Mouse (Mus musculus) right cerebral cortex, postnatal 4 days (tissue): ENCODE measurements around the gene Cd44.

ENCODE experiments used
- DNase-seq: peaks from one replicate; pipeline ENCODE4 v3.0.0-alpha.2; 2022

The Cd44 gene

DNA sequence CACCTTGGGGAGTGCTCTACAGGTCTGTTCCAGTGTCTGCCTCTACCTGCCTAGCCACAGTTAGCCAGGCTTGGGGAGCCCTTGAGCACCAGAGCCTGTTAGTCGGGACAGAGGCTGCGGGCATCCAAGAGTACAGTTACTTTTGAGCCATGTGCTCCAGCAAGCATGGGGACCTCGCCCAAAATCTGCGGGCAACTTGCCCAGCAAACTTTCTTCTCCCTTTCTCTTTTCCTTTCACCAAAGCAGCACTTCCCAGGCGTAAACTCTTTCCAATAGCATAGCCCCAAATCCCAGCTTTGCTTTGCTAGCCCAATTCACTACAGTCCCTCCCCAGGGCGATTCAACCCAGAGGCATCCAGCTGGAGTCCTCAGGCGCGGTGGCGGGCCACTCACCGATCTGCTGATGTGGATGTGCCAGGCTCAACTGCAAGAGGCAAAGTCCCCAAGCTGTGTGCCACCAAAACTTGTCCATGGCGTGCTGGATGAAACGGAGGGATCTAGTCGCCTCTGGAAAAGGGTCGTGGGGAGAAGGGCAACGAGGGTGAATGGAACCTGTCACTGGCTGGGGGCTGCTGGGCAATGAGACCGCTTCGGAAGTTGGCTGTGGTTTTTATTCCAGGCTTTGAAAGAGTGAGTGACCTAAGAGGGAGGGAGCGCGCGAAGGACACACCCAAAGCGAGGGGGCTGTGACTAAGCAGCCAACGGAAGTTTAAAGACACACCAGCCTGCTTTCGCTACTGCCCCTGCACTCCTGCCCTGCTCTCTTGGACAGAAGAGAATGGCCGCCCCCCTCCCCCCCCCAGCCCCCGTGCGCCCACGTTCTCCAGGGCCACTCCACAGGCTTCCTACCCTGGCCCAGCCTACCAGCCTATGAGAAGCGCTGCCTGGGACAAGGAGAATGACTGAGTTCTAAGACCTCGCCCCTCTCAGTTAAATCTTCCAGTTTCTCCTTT lies at the start of gene Cd44:
Cd44 (minus strand) TSS at position 791 of the 953 bp plus-strand sequence.
- DNase-seq = peak; percentile 48

DNA sequence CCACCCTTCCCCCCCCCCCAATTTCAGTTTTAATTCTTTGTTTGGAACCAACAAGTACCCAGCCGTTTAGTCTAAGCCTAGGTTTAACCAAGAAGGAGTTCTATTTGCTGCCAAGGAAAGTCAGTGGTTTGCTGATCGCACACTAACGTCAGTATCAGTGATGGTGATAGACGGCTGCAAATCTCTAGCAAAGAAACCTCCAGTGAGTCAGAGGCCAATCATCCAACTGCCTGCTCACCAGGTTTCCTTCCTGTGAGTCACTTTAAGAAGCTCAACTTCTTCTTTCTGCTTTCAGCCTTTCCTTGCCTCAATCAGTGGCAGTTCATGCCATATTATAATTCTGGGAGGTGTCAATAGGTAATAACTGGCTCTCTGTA lies 47.0 kb upstream of the Cd44 start:
- DNase-seq = no peak

DNA sequence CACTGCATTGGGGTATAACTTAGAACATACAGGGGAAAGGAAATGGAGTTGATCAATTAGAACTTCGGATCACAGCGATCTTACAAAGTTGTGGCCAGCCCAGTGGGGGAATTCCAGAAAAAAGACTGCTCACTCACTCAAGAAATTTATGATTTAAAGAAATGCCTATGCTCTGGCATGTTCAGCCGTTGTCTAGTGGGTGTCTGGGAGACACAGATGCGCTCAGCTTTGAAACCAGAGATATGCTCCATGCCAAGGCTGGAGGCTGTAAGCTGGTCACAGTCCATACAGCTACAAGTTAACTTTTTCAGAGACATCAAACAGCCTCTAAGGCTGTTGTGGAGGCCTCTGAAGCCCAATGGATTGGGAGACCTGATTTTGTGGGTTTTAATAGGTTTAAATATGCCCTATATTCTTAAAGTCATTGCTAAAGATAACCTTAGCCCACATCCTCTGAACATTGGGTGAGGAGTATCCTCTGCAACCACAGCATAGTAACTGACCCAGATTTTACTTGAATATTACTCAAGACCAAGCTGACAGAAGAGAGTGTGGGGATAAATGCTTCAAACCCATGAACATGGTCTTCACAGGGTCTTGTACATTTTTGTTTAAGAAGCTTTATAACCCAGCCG lies 46.5 kb upstream of the Cd44 start:
- DNase-seq = no peak

DNA sequence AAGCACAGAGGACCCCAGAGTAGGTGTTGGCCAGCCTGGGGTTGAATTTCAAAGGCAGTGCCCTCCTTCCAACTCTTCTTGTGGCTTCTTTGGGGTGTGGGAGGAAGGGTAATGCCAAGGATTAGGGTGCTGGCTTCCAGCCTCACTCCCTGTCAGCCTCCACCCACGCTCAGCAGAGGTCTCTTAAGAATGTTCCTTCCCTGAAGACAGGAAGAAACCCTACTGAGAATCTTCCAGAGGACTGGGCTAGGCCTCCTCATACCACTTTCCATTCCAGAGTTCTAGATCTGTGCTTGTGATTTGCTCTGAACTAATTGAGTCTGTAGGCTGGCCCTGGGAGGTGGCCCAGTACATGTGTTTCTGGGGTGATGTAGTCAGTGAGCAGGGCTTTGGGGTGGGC lies 43.6 kb upstream of the Cd44 start:
- no peak for DNase-seq

DNA sequence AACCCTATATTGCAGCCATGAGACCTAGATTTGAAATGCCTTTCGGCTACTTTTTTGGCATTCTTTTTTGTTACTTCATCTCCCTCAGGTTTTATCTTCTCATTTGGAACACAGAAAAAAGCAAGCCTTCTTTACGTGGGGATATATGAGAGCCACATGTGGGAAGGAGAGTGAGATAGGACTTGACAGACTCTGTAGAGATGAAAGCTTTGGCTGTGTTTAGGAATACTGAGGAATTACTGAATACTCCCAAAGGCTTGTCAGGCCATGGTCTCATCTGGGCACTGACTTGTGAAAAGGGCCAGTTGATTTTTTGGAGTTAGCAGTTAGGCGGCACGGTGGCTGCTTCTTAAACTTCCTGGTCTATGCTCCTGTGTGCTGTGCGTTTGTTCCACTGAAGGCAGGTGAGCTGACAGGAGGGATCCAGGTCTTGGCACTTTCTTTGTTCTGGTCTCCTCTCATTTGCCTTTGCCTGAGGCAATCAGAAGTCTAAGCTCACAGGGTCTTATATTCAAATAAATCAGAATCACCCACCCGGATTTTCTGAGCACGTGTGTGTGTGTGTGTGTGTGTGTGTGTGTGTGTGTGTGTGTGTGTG lies 43.0 kb upstream of the Cd44 start:
- DNase-seq = no peak

DNA sequence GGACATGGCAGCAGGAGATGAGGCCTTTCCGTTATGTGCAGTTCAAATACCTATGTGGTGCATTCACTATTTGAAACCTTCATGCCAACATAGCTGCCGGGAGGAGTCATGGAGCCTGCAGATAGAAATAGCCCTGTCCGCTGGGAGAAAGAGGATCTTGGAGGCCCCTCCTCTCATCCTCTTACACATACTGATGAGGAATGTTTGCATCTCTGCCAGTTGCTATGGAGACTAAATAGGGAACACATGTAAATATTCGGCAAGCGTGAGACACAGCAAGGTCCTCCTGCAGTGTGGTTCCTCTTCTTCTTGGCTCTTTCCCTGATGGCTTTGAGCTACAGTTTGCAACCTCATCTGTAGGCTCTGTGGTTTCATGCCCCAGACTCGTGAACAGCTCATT lies 42.5 kb upstream of the Cd44 start:
- no peak for DNase-seq

DNA sequence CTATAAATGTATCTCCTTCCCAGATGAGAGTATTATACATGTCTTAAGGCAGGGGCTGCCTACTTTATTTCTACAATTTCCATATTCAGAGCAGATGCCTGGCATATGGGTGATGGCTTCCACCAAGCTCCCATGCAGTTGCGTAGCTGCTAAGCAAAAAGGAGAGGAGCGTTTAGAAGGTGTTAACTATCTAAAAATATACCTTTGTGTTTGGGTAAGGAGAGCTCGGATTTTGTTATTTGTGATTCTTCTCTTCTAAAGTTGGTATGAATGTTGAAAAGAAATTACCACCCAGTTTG lies 41.3 kb upstream of the Cd44 start:
- no peak for DNase-seq

DNA sequence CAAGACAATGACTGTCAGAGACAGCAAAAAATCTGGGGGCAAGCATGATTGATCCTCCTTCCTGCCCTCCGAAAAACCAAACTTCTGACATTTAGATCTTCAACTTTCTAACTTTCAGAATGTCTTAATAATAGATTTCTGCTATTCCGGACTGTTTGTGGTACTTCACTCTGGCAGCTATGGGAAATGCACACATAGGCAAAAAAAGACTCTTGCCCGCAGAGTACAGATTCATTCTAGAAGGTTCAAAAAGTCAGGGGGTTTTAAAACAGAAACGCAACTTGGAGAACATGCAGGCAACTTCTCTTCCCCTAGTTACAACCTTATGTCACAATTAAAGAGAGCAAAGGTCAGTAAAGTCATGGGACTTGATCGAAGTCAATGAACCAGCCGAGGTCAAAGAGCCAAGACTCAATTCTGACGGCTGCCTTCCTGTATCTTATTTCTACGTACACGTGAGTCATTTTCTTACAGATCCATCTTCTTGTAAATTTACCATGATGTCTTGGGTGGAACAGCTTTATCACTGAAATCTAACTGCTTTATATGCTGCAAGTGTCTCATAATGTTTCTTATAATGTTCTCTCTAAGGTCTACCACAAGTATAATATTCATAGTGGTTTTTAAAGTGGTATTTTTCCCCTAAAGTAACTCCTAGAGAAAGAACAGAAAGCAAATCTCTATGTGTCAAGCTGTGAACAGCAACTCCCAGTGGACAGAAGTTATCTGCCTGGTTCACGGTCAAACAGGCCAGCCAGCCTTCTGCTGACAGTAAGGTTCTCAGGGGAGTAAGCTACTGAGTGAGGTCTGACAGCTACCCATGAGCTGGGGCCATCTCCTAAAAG lies 40.7 kb upstream of the Cd44 start:
- DNase-seq = no peak

DNA sequence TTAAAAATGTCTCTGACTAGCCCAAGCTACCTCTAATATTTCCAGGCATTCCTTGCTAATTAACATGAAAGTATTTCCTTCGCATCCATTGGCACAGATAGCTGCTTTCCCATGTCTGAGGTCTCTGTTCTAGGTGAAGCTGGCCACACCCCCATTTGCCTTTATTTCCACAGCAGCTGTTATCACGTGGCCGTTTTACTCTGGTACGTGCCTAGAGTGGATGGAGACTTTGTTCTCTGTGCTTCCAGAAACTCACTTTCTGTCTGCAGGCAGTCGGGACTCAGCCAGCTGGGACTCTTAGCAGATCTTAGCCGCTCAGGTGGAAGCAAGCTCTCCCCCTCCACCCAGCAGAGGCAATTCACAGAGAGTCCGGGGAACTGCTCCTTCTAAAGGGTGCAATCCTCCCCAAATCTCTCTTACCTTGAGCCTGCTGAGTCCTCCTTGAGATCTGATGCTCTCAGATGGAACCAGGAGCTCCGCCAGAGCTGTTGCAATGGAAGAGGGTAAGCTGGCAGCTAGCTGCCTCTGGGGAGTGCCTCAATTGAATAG lies 39.4 kb upstream of the Cd44 start:
- no peak for DNase-seq

DNA sequence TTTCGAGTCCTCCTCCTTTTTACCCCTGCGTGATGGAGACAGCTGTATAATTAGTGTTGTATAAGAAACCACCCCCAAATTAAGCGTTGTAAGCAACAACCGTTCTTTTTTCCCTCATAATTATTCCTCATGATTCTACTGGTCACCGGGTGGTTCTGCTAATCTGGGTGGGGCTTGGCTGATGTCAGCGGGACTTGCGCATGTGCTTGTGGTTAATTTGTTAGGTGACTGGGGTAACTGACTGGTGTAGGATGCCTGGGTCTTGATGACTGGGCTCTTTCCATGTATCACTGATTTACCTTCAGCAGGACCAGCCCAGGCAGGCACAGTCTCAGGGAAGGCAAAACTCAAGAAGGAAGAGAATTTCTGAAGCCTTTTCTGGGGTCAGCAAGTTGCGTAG lies 38.7 kb upstream of the Cd44 start:
- no peak for DNase-seq

DNA sequence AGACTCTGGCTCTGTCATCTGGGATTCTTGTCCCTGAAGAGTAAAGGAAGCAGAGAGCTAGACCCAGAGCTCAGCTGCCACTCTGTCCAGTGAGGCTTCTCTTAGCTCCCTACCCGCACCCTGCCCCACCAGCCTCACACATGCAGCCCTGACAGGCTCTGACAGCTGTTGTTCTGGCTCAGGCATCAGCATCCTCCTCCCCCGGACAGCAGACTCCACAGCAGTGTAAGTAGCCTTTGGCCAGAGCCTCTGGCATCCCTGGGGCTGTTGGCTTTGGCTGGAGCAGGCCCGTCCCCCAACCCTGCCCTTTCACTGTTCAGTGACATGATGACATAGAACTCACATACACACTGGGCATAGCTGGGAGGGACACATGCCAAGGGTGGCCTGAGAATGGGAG lies 35.4 kb upstream of the Cd44 start:
- DNase-seq = no peak

DNA sequence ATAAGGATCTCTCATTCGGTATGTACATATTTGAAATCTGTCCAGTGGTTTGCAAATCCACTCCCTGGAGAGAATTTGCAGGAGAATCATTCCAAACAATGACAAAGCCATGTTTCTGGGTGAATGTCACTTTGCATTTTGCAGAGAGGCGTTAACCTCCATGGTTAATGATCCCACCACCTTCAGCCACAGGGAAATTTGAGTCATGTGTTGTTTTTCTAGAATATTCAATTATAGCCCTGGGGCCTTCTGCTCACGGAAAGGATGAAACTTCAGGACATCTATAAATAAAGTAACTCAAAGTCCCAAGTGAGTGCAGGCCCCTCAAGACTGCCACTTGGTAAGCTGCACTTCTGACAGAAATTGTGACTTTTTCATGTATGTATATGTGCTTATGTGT lies 33.4 kb upstream of the Cd44 start:
- no peak for DNase-seq

DNA sequence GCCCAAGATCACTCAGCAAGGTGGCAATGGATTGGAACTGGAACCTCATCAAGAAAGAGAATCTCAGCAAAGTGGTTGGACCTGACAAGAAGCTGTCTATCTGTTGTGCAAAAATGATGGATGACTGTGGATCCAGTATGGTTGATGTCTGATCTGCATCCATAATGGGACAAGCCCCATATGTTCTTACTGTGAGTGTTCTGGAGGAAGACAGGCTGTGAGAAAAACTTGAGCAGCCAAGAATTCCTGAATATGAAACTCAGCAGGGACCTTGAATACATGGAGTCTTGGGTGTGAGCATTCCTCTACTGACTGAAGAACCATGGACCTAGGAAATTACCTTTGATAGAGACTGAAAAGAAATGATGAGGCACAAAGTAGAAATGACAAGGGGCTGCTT lies 32.3 kb upstream of the Cd44 start:
- DNase-seq = no peak

DNA sequence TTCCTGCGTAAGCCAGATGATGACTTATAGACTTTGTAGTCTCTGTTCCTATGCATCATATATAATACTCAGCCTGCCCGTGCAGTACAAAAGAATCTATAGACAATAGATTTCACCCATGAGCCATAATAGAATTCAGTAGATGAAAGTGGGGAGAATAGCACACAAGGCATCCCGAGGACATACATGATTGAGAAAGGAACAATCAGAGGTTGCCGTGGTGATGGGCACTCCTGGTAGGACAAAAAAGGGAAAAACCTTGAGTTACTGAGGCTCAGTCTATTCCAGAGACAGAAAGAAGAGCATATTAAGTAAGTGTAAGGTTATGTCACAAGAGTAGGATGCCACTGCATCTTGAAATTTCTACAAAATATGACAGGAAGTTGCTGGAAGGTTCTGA lies 31.7 kb upstream of the Cd44 start:
- DNase-seq = no peak

DNA sequence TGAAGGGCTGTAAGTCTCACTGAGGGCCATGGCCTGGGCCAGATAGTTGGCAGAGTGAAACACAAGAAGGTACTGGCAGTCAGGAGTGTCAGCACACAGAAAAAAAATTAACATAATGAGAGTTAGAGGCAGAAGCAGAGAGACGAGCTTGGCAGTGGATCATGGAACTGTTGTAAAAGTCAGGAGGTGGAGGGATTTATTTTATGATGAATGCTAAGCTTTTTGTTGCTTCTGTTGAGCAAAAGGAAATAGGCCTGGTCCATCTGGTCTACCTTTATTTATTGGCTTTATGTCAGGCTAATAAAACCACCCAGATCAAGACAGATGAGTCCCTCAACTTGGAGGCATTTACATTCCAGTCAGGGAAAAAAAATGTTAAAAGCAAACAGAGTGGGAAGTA lies 31.2 kb upstream of the Cd44 start:
- DNase-seq = no peak

DNA sequence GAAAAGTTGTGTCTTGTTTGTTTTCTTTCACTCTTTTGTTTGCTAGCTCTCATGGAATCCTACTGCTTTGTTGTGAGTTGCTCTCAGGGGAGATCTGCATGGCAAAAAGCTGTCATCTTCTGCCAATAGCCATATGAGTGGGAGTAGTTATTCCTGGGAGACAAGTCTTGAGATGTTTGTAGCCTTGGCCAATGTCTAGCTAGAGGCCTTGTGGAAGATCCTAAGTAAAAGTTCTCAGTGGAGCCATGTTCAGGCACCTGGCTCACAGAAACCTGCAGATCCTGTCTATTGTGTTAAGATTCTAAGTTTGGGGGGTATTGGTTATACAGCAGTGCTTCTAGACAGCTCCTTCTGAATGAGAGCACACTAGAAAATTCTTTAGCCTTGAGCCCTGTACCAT lies 26.7 kb upstream of the Cd44 start:
- DNase-seq = no peak

DNA sequence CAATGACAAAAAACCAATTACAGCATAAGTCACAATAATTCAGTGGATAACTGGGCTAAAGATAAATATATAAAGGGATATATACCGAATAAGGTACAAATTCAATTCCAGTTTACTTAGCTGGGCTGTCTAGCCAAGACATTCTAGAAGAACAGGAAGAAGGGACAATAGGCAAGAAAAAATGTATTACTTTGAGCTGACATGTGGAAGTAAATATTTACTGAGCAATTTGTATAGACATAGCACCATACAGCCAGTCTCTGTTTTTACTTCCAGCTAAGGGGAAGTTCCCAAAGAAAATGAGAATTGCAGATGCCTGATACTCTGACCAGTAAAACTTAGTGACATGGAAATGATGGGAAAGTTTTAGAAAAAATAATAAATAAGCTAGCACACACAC lies 23.0 kb upstream of the Cd44 start:
- no peak for DNase-seq

DNA sequence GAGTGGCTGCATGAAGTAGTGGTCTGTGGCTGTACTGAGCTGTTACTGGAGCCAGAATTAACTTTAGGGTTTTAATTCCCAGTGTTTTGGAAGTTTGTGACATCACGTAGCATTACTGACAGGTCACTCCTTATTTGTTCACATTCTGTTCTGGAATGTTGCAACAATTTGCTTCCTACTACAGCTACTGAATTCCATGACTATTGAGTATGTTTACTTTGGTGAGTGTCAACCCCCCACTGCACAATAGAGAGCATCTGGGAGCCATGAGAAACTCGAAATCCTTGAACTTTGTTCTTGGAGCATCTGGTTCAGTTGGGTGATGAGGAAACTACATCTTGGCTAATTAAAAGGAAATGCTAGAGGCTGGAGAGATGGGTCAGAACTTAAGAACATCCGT lies 22.2 kb upstream of the Cd44 start:
- DNase-seq = no peak

DNA sequence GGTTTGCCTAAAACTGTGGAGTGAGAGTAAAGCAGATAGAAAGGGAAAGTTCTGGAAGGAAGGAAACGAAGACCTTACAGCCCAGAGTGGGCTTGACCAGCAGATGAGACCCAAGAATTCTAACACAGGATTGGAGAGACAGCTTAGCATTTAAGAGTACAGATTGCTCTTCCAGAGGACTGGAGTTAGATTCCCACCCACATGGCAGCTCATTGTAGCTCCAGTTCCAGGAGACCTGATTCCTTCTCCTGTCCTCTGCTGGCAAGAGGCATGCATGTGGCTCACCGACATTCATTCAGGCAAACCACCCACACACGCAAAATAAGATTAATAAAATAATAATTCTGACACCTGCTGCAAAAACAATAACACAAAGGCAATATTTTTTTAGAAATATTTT lies 20.6 kb upstream of the Cd44 start:
- no peak for DNase-seq

DNA sequence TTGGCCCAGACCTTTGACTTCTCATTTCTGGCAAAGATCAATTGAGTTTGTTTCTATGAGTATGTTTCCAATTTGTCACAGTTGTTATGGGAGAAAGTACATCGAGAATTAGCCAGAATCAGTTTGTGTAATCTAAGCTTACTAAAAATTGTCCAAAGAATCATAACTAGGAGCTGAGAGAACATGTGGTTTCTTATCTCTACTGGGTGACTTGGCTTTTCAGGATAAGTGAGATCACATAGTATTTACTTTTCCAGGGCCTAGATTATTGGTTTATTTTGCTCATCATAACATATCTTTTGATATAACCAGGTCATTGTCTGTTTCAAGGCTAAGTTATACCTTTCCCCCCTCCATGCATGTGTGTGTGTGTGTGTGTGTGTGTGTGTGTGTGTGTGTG lies 16.8 kb upstream of the Cd44 start:
- no peak for DNase-seq

DNA sequence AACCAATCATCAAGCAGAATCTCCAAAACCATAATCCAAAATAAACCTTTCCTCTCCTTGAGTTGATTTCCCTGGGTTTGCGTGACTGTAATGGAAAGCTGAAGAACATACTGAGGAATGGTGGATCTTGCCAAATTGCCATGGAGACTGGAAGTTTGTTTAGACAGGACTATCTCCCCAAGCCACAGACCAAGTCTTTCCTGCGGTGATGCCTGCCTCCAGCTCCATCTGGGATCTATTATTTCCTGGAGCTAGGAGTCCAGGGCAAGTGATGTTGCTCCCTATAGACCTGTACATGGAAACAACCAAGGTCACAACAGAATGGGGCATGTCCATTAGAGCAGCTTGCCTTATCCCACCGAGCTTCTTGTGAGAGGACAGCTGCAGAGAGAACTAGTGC lies 15.1 kb upstream of the Cd44 start:
- DNase-seq = no peak

DNA sequence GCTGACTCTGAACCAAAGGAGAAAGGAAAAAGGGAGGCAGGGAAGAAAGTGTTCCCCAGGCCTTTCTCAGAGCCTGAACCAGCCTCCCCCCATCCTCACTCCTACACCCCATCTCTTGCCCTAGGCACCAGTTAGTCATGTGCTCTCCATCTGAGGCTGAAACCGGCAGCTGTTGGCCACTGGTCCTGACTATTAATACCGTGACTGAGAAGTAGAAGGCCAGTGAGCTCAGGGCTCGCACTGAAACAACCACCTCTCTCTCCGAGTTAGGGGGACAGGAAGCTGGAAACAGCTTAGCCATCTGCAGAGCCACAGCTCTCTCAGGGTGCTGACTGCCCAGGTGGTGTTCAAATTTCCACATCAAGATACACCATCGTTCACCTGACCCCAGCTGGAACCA lies 13.2 kb upstream of the Cd44 start:
- DNase-seq = no peak

DNA sequence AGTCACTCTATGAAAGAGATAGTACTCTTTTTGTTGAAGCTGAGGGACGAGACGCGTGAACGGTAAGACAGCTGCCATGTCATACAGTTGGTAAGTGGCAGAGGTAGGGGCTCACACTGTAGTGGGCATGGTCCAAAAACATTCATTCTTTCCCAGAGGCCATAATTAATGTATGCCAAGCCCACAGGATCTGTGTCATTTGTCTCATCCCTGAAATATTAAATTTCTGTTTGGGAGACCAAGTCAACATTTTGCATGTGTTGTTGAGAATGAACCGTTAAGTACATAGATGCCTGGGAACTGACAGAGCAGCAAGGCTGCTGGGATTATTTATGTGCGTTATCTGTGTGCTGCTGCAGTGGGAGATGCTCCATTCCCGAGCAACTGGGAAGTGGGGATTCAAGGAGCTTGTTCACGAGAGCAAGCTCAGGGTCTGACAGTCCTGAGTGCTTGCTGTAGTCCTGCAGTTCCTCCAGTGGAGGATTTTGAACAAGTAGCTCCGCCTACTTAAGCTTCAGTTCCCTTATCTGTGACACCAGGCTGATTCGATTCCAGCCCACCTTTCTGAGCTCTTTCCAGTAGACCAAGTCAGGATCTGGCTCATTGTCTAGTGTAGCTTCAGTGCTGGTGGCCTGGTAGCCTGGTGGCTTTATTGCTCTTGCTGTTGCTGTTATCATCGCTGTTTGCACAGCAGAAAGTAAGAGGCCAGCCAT lies 12.5 kb upstream of the Cd44 start:
- no peak for DNase-seq
